Comparison of ENCODE assay signal across 8 mouse cellular contexts in the genomic region with DNA sequence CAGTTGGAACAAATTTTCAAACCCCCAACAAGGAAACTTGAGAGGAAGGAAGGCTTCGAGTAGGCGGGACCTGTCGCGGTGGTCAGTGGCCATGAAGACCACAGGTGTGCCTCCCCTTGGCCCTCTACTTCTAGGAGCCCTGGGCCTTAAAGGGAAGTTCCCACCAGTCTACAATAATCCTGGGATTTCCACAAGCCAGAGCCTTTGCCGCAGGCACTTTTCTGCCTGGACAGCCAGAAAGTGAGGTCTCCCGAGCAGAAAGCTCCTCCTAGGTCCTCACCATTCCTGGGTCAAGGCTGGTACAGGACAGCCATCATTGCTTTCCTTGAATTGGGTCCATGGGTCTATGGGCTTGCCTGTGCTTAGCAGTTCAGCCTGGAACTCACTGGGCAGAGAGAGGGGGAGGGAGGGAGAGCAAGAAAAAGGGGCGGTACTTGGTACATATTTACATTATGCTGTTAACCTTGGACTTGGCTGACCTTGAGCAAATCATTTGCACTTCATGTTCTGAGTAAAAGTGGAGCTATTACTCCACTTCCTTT. TPM values are rescaled to one million over a fixed set of nuclear protein-coding genes. Genes with fewer than 3 reads are reported as not detected.
DNase-seq lines count a peak whose midpoint lies in the region; ATAC-seq and TF ChIP-seq lines count a peak whose summit lies in the region.

No protein-coding gene starts in this region.

- no peak for TF ChIP-seq CTCF in layer of hippocampus, adult 2 months (conservative IDR thresholded peaks at IDR 0.05)

- no peak for DNase-seq in layer of hippocampus, adult 2 months (ENCODE audit: low spot score in 2 of 2)
- no peak for DNase-seq in layer of hippocampus, postnatal 14 days (ENCODE audit: low spot score in 2 of 2)
- DNase-seq in embryonic facial prominence, embryonic 14.5 days (ENCODE audit: low spot score) = no peak
- peak; percentile 71 for DNase-seq in kidney, adult 18-20 months
- peak; percentile 32 for DNase-seq in thymus, postnatal 14 days
- DNase-seq in left cerebral cortex, postnatal 36 days (ENCODE audit: low spot score in 2 of 2) = no peak
- DNase-seq in testis, postnatal 14 days (ENCODE audit: low spot score) = no peak

- peak overlapping the region; percentile 50; the same call in 1 of the 2 replicates for H3K4me3 ChIP-seq in layer of hippocampus, adult 2 months
- peak overlapping the region; percentile 34; the same call in 1 of the 2 replicates for H3K4me3 ChIP-seq in embryonic facial prominence, embryonic 14.5 days (ENCODE audit: low read depth, low read length)
- peak overlapping the region; percentile 28; the same call in 1 of the 2 replicates for H3K4me3 ChIP-seq in lung, embryonic 15.5 days

- H3K27me3 ChIP-seq in embryonic facial prominence, embryonic 14.5 days (replicated peaks; ENCODE audit: control insufficient read depth, insufficient read depth, low read length) = no peaks in the 10 kb centered on the region
- H3K27me3 ChIP-seq in lung, embryonic 15.5 days = no peaks in the 10 kb centered on the region

- intact Hi-C loops in left cerebral cortex, postnatal 36 days (cut with DNase I) = loop anchor here (2.0 kb wide), 1 partner anchor 58 kb away; the partner anchor contains the start of gene Cipc

- no peak for ATAC-seq in embryonic facial prominence, embryonic 14.5 days (ENCODE audit: low read depth)
- peak; percentile 15; the same call in 1 of the 2 replicates for ATAC-seq in lung, embryonic 15.5 days (ENCODE audit: borderline replicate concordance, extremely low read depth, low FRiP score, low TSS enrichment)

- H3K9ac ChIP-seq in embryonic facial prominence, embryonic 14.5 days (ENCODE audit: low read depth, low read length) = no peak overlapping the region
- H3K9ac ChIP-seq in lung, embryonic 15.5 days = peak overlapping the region; percentile 21

- H3K27ac ChIP-seq in layer of hippocampus, adult 2 months = peak overlapping the region; percentile 96
- H3K27ac ChIP-seq in embryonic facial prominence, embryonic 14.5 days (replicated peaks; ENCODE audit: low read depth, low read length) = peak overlapping the region; percentile 97
- H3K27ac ChIP-seq in lung, embryonic 15.5 days = peak overlapping the region; percentile 99

- peak overlapping the region; percentile 78 for H3K4me2 ChIP-seq in embryonic facial prominence, embryonic 14.5 days (ENCODE audit: low read depth, low read length)
- peak overlapping the region; percentile 56 for H3K4me2 ChIP-seq in lung, embryonic 15.5 days

- WGBS in embryonic facial prominence, embryonic 14.5 days = 10% methylated on average over 7 of the region's 7 CpGs
- WGBS in lung, embryonic 15.5 days = 4% methylated on average over 7 of the region's 7 CpGs

- H3K36me3 ChIP-seq in embryonic facial prominence, embryonic 14.5 days (ENCODE audit: control insufficient read depth, insufficient read depth, low read length) = no peaks in the 10 kb centered on the region
- no peaks in the 10 kb centered on the region for H3K36me3 ChIP-seq in lung, embryonic 15.5 days

- peaks cover 74% of the 10 kb centered on the region for H3K4me1 ChIP-seq in embryonic facial prominence, embryonic 14.5 days (ENCODE audit: control insufficient read depth, insufficient read depth, low read length)
- peaks cover 88% of the 10 kb centered on the region for H3K4me1 ChIP-seq in lung, embryonic 15.5 days

- no peaks in the 10 kb centered on the region for H3K9me3 ChIP-seq in embryonic facial prominence, embryonic 14.5 days (ENCODE audit: control insufficient read depth, low read length)
- no peaks in the 10 kb centered on the region for H3K9me3 ChIP-seq in lung, embryonic 15.5 days

RNA-seq across cellular contexts. Expression of gene Irf2bpl, which starts 4.6 kb away (rescaled TPM):
- total RNA-seq in layer of hippocampus, adult 2 months (2021) = 10 to 100 TPM; 69.8 to 70.2 TPM
- 10 to 100 TPM; 64.9 to 65.1 TPM for total RNA-seq in layer of hippocampus, postnatal 14 days (2021)
- polyA plus RNA-seq in embryonic facial prominence, embryonic 14.5 days (2014; fragmentation: Nextera tagmentation; extraction: Ambion mirVana) = 33.5 and 33.8 TPM in 2 replicates
- 49.4 and 50.0 TPM in 2 replicates for polyA plus RNA-seq in lung, embryonic 15.5 days (2015; fragmentation: Nextera tagmentation; extraction: Ambion mirVana)
- total RNA-seq in left cerebral cortex, postnatal 36 days (2021) = 10 to 100 TPM; 70.7 to 73.6 TPM

RNA-seq across cellular contexts. Expression of gene Cipc, which starts 57.7 kb away (rescaled TPM):
- total RNA-seq in layer of hippocampus, adult 2 months (2021) = 10 to 100 TPM; 73.4 to 83.6 TPM
- total RNA-seq in layer of hippocampus, postnatal 14 days (2021) = 10 to 100 TPM; 60.4 to 63.6 TPM
- 21.4 and 23.3 TPM in 2 replicates for polyA plus RNA-seq in embryonic facial prominence, embryonic 14.5 days (2014; fragmentation: Nextera tagmentation; extraction: Ambion mirVana)
- 18.0 and 19.2 TPM in 2 replicates for polyA plus RNA-seq in lung, embryonic 15.5 days (2015; fragmentation: Nextera tagmentation; extraction: Ambion mirVana)
- total RNA-seq in left cerebral cortex, postnatal 36 days (2021) = 10 to 100 TPM; 82.2 to 93.0 TPM

Comparison
In these comparisons a context has a peak if more than half of its experiments do, and no peak if none do; other contexts are left out.
1. DNase-seq: peak in kidney, adult 18-20 months (single experiment) and thymus, postnatal 14 days (single experiment); none in layer of hippocampus, adult 2 months (0 of 2), layer of hippocampus, postnatal 14 days (0 of 2), embryonic facial prominence, embryonic 14.5 days (single experiment), left cerebral cortex, postnatal 36 days (0 of 2) and testis, postnatal 14 days (single experiment).
2. Peak in every context shown above with its lines, with median percentiles within 50 percentile points of each other: H3K27ac ChIP-seq and H3K4me3 ChIP-seq.